8 mouse cellular contexts compared by ENCODE assay signal in genomic region chr14:16249171-16249874, GRCm38 (mm10). TPM values are rescaled to one million over a fixed set of nuclear protein-coding genes. Genes with fewer than 3 reads are reported as not detected.
A peak's percentile ranks its signal among the peaks of the same experiment; 100 is the strongest.
DNase-seq lines count a peak whose midpoint lies in the region; ATAC-seq lines count a peak whose summit lies in the region.

Gene Ngly1, plus strand, starts transcription at chr14:16249280.
Gene Oxsm, minus strand, starts transcription at chr14:16249808.

- intact Hi-C loops in left cerebral cortex, postnatal 10 days (cut with DNase I): loop anchor here (5.0 kb wide), 1 partner anchor 118 kb away; the partner anchor contains the start of gene Top2b

- peak; percentile 76 for ATAC-seq in activated CD4-positive, CD25-positive, alpha-beta regulatory T cell, adult 4 months
- peak; percentile 77 for ATAC-seq in megakaryocyte progenitor cell, adult 5-6 weeks (replicated peaks; ENCODE audit: poor library complexity)

- DNase-seq in embryo, embryonic 10 days (ENCODE audit: low spot score): peak; percentile 86
- DNase-seq in gastrocnemius, postnatal 10 days: peak; percentile 94
- DNase-seq in induced T-regulatory cell, adult 2 months (ENCODE audit: low read depth): peak; percentile 89
- peak; percentile 58 to 90 for DNase-seq in left cerebral cortex, postnatal 10 days (ENCODE audit: extremely low spot score in 1 of 2, low spot score in 2 of 2)
- DNase-seq in right cerebral cortex, postnatal 10 days (ENCODE audit: low spot score in 2 of 2): peak; percentile 84 to 89
- peak; percentile 86 for DNase-seq in urinary bladder, postnatal 14 days (ENCODE audit: low spot score)

RNA-seq across cellular contexts. Expression of gene Ngly1, which starts in this region (rescaled TPM):
- 10 to 100 TPM; 70.5 to 98.9 TPM for polyA plus RNA-seq in activated CD4-positive, CD25-positive, alpha-beta regulatory T cell, adult 4 months (2017; shearing (Covaris generic))
- 10 to 100 TPM; 44.2 to 46.2 TPM for total RNA-seq in gastrocnemius, postnatal 10 days (2021)
- 10 to 100 TPM; 30.2 to 31.2 TPM for total RNA-seq in left cerebral cortex, postnatal 10 days (2021)
- total RNA-seq in megakaryocyte progenitor cell, adult 5-6 weeks (2015): 37.4 and 38.0 TPM in 2 replicates
- total RNA-seq in megakaryocyte progenitor cell, adult 5-6 weeks (2017): 27.2 and 31.9 TPM in 2 replicates

RNA-seq across cellular contexts. Expression of gene Oxsm, which starts in this region (rescaled TPM):
- polyA plus RNA-seq in activated CD4-positive, CD25-positive, alpha-beta regulatory T cell, adult 4 months (2017; shearing (Covaris generic)): 1 to 10 TPM; 5.1 to 5.3 TPM
- total RNA-seq in gastrocnemius, postnatal 10 days (2021): 10 to 100 TPM; 11.0 to 11.8 TPM
- 10 to 100 TPM in 1 of 2 experiments, 1 to 10 TPM in 1; 10.0 to 11.9 TPM for total RNA-seq in left cerebral cortex, postnatal 10 days (2021)
- 13.8 and 14.1 TPM in 2 replicates for total RNA-seq in megakaryocyte progenitor cell, adult 5-6 weeks (2015)
- total RNA-seq in megakaryocyte progenitor cell, adult 5-6 weeks (2017): 7.7 and 7.8 TPM in 2 replicates

Comparison
In these comparisons a context has a peak if more than half of its experiments do, and no peak if none do; other contexts are left out.
1. Peak in every context shown above with its lines: DNase-seq and ATAC-seq.